Mouse (Mus musculus) thymus, adult 2 months (tissue): ENCODE measurements around the gene Rabggtb.

ENCODE experiments used
- CTCF ChIP-seq: fragments of 200-500 bp; IDR thresholded peaks from 2 replicates; pipeline ENCODE4 v1.5.1; 2012; ENCODE audit warnings: mild to moderate bottlenecking, control low read depth, low read length, moderate library complexity, borderline replicate concordance; ENCODE audit not compliant: control insufficient read depth, poor library complexity, insufficient read depth; ENCODE audit errors: extremely low read depth
- POLR2A ChIP-seq: fragments of 200-500 bp; IDR thresholded peaks from 2 replicates; pipeline ENCODE4 v1.6.1; 2012; ENCODE audit warnings: mild to moderate bottlenecking, low read length, control low read depth, moderate library complexity; ENCODE audit not compliant: control insufficient read depth, poor library complexity, insufficient read depth; ENCODE audit errors: extremely low read depth

GRCm38 (mm10) chr3:153944335-153944990 lies 31.7 kb upstream of the Rabggtb start, which contains the start of gene Acadm:
- no peak for TF ChIP-seq CTCF
- TF ChIP-seq POLR2A: peak; percentile 87
